Mouse (Mus musculus): ENCODE measurements at regions not wholly inside any gene's neighbourhood (a gene's known extent, or its start where the extent isn't known, plus 50 kb on each side); places are given as distances from the start of the nearest gene placed in this dataset.

DNA sequence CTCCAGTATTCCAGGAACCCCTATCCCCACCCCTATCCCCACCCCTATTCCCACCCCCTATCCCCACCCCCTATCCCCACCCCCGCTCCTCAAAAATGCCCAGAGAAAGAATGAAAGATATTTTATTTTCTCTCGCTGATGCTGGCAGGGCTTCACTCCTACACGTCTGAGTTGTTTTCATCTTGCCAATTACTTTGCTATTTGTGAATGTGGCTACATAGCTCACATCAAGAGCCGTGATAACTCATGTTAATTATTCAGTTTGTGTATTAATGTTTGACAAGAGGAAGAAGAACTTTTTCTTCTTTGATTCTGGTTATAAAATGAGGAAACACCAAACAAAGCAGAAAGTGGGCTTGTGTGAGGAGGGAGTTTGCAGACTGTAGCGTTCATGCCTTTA is 57.8 kb upstream of the Gm10295 start:
- no peak overlapping the region for H3K4me2 ChIP-seq
- H3K9me3 ChIP-seq (replicated peaks) = no peaks in the 10 kb centered on the region
- no peak overlapping the region for H3K4me3 ChIP-seq
- no peak for ATAC-seq (replicated peaks; ENCODE audit: insufficient number of reproducible peaks, insufficient read depth, low FRiP score, low read depth)
- H3K4me1 ChIP-seq (replicated peaks) = peaks cover 11% of the 10 kb centered on the region
- WGBS = 57% methylated on average over 5 of the region's 5 CpGs
- H3K27me3 ChIP-seq = no peaks in the 10 kb centered on the region
- H3K9ac ChIP-seq = no peak overlapping the region
- H3K36me3 ChIP-seq = no peaks in the 10 kb centered on the region
- no peak overlapping the region for H3K27ac ChIP-seq

GRCm38 (mm10) chr7:71406283-71406682 is 55.0 kb upstream of the Gm10295 start:
- Histone ChIP-seq H3K4me2 (no peak overlapping the region), H3K4me1 (replicated peaks) (peaks cover 8% of the 10 kb centered on the region), H3K36me3 (no peaks in the 10 kb centered on the region), H3K4me3 (no peak overlapping the region), H3K27me3 (no peaks in the 10 kb centered on the region), H3K9ac (no peak overlapping the region), H3K27ac (no peak overlapping the region), H3K9me3 (replicated peaks) (no peaks in the 10 kb centered on the region)
- WGBS = 86% methylated on average over 8 of the region's 8 CpGs
- no peak for ATAC-seq (replicated peaks; ENCODE audit: insufficient number of reproducible peaks, insufficient read depth, low FRiP score, low read depth)

Data from heart, embryonic 15.5 days (tissue).